Mouse (Mus musculus): ENCODE data around the gene Cdr2.
"Not testable (repeated sequence)": the region's sequence is repeated elsewhere in the genome, so short reads cannot be mapped to it uniquely, and the experiment has no call there.

Gene Cdr2

DNA sequence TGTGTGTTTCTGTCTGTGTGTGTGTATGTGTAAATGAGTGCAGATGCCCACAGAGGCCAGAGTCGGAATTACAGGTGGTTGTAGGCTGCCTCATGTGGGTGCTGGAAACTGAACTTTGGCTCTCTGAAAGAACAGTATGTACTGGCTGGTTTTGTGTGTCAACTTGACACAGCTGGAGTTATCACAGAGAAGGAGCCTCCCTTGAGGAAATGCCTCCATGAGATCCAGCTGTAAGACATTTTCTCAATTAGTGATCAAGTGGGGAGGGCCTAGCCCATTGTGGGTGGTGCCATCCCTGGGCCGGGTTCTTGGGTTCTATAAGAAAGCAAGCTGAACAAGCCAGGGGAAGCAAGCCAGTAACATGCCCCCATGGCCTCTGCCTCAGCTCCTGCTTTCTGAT lies 9.6 kb downstream of the Cdr2 start:
- DNase-seq (ENCODE audit: low read depth, low spot score) = not testable (repeated sequence)

DNA sequence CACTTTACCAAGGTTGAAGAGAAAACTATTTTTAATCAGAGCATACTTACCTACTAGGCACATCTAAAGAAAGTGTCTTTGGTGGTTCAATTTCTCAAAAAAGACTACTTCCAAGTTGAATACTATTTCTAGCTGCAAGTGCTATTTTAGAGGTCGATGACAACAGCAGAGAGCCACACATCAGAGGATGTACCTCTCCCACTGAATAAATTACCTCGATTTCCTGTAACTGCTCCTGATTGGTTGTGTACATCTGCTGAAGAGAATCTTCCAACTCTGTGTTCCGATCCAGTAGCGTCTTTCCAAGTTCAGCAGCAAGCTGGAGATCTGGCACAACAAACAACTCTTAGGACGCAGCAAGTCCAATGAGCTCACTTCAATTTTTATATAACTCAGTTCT lies 12.0 kb downstream of the Cdr2 start:
- DNase-seq (ENCODE audit: low read depth, low spot score) = no peak

DNA sequence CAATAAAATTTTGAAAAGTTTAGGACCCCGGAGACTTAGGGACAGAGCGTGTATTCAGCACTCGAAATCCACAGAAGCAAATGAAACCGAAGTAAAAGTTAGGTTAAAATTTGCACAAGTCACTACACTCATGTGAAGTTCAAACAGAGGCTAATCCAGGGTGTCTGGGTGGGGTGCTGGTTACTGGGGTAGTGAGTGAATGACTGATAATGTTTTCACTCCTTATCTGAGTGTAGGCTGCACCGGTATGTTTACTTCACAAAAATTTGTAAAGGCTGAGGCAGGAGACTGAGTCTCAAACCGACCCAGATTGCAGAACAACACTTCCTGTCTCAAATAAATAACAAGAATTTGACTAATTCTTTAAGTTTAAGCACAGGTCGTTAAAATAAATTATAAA lies 12.9 kb downstream of the Cdr2 start:
- no peak for DNase-seq (ENCODE audit: low read depth, low spot score)

DNA sequence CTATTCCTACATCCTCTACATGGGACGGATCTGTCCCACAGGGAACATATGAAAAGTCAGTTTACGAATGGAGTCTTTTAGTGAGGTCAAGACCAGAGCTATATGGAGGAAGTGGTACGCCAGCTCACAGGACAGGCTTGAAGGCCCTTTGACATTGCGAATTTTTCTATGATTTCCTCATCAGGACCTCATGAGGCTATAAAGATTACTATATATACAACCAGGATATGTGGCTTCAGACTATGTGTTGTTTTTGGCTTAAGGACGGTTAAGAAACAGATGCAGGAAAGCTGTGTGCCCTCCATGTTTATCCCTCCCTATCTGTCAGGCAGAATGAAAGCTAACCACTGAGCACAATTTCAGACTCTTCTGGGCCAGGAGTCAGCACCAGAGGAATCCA lies 19.0 kb downstream of the Cdr2 start:
- DNase-seq (ENCODE audit: low read depth, low spot score) = no peak

DNA sequence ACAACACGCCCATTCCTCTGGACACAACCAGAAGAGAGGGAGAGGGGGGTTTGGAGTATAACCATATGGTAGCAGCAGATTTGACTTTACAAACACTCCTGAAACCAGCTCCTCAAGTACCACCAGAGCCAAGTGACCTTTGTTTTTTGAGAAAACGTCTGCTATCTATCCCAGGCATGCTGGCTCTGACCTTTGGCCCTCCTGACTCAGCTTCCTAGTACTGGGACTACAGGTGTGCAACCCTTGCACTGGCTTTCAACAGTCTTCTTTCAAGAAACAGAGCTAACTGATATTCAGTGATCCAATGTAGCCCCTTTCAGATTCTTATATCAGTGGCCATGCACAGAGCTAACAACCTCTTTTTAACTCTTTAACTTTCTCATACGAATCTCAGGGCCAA lies 20.2 kb downstream of the Cdr2 start:
- DNase-seq (ENCODE audit: low read depth, low spot score) = no peak

DNA sequence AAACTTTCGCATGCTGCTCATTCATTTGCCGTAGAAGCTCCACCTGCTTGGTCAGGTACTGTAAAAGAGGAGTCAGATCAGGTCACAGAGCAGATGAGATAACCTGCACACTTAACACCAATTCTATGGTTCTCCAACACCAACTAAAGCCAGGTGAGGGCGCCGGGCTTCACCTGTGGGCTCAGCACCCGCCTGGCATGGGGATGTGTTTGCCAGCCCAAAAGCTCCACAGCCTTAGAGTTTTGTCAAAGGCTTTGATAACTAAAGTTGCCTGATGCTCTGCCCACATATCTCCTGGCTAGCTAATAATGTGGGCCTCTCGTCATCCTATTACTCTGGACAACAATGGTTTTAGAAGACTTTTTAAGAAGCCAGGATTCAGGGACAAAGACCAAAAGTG lies 21.5 kb downstream of the Cdr2 start:
- no peak for DNase-seq (ENCODE audit: low read depth, low spot score)

DNA sequence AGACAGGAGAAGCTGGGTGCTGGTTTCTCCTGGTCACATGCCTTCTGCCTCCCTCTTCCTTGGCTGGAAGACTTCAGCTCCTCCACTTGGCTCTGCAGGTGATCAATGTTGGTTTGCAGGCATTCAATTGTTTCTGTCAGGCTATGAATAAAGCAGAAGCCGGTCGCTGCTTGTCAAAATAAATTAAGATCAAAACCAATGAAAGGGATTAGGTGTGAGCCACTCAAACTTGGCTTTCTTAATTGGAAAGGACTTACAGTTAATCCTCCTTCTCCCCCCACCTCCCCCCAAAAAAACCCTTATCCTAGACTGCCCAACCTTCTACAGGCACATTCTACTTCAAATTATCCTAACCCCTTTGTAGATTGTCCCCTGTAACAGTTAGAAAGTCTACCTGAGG lies 22.0 kb downstream of the Cdr2 start:
- no peak for DNase-seq (ENCODE audit: low read depth, low spot score)

DNA sequence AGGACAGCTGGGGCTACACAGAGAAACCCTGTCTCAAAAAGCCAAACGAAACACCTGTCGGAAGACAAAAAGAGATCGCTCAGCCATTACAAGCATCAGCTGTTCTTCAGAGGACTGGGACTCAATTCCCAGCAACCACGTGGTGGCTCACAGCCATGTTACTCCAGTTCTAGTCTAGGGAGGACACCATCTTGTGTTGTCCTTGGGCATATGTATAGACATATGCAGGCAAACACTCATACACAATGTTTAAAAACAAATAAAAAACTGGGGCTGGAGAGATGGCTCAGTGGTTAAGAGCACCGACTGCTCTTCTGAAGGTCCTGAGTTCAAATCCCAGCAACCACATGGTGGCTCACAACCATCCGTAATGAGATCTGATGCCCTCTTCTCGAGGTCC lies 28.5 kb downstream of the Cdr2 start:
- peak; percentile 28 for DNase-seq (ENCODE audit: low read depth, low spot score)

DNA sequence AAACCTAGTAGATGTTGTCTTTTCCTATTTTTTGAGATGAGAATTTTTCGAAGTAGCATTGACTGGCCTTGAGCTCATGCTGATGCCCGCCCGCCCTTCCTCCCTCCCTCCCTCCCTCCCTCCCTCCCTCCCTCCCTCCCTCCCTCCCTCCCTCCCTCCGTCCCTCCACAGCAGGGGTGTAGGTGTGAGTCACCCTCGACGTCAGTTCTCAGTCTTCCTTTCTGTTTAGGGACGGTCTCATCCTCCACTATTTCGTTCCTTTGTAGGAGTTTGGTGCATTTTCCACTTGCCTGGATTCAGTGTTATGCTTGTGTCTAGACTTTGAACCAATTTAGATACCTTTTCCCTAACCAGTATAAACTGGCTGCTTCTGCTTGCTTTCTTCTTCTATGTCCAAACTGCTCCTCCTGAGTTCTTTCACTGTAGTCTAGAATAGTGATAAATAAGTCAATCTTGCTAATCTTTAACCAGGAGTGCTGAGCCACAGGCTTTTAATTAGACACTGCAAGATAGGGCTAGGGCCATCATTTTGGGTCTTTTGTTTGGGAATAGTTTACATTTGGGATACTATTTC lies 38.1 kb downstream of the Cdr2 start:
- DNase-seq (ENCODE audit: low read depth, low spot score) = no peak

DNA sequence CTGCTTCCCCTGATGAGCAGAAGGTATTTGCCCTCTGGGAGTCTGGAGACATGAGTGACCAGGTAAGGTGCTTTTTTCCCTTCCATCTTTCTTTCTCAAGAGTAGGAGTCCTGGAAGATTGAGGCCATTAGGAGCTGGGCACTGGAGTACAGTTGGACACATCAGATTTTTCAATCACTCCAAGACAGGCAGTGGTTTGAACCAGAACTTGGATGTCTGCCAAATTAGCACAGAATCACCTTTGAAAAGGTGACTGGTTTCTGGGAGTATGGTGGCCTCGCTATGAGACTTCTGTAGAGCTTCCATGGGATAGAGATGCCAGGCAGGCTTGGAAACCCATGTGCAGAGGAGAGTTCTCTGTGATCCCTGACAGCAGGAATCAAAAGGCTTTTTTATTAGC lies 39.6 kb downstream of the Cdr2 start:
- no peak for DNase-seq (ENCODE audit: low read depth, low spot score)

DNA sequence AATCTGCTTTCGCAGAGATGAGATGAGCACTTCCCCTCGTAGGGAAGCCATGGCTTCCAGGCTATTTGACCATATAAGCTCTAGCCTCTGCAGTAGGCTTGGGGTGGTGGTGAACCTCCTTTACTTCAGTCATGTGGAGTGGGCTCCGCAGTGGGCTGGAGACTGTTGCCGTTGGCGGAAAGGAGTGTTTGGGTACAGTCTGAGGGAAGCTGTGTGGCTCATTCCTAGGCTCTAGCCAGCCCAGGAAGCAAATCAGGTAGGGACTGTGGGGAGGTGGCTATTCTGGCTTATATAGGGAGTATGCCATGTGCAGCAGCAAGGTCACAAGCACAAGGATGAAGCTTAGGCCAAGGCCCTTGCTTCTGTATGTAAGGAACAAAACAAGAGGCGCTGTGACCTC lies 40.9 kb downstream of the Cdr2 start:
- DNase-seq (ENCODE audit: low read depth, low spot score) = no peak

DNA sequence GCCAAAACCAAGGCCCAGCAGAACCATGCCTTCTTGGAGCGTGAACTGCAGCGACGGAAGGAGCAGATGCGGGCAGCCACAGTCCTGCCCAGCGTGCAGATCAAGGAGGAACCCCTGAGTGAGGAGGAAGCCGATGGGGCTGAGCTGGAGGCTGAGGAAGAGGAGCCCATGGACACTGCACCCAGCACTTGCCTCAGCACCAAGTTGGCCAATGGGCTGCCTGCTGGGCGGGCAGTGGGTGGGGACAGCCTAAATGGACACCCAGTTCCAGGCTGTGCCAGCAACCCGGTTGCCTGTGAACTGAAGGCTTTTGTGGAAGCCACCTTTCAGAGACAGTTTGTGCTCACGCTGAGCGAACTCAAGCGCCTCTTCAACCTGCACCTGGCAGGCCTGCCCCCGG lies 41.8 kb downstream of the Cdr2 start:
- DNase-seq (ENCODE audit: low read depth, low spot score) = peak; percentile 36

DNA sequence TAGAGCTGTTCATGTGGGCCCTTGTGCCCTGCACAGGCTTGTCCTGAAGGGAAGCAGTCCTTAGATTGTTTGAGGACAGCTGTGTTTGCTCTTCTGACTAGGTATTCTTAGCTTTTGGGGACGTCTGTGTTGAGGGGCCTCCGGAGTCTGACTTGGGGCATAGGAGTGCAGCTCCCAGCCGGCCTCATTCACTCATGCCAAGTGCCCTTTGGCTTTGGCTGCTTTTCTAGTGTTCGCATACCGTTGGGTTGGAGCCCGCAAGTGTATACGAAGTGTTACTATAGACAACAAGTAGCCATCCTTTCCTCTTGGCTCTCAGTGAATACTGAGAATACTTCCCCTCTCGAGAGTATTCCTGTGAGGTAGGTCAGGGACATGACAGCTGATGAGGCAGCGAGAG lies 43.9 kb downstream of the Cdr2 start:
- DNase-seq (ENCODE audit: low read depth, low spot score) = no peak

DNA sequence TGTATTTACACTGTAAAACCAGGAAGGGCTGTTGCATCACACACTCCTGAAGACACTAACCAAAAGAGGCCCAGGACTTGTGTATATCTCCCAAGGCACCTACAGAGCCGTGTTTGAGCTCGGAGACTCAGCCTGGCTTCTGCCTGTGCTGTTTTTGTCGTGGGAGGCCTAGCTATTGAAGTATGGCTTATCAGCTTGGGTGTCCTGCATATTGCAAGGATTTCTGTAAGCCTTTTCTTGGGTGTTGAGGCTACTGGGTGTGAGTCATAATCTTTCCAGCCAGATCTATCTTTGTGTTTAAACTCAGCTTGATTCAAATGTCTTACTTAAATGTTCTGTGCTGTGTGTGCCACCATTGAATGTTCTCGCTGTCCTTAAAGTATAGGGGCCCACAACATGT lies 45.6 kb downstream of the Cdr2 start:
- no peak for DNase-seq (ENCODE audit: low read depth, low spot score)

DNA sequence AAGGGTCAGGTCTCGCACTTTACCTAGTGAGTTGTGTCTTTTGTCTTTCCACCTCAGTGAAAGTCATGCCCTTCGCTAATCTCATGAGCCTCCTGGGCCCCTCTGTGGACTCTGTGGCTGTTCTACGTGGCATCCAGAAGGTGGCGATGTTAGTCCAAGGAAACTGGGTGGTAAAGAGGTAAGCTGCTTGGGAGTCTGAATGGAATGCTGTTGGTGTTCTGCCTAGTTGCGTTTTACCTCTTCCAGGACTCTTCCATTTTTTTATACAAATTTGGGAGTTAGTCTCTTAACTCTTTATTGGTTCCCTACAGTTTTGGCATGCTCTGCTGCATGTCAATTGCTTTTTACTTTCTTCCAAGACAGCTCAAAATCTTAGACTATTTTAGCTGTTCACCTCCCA lies 47.4 kb downstream of the Cdr2 start:
- DNase-seq (ENCODE audit: low read depth, low spot score) = peak; percentile 84

DNA sequence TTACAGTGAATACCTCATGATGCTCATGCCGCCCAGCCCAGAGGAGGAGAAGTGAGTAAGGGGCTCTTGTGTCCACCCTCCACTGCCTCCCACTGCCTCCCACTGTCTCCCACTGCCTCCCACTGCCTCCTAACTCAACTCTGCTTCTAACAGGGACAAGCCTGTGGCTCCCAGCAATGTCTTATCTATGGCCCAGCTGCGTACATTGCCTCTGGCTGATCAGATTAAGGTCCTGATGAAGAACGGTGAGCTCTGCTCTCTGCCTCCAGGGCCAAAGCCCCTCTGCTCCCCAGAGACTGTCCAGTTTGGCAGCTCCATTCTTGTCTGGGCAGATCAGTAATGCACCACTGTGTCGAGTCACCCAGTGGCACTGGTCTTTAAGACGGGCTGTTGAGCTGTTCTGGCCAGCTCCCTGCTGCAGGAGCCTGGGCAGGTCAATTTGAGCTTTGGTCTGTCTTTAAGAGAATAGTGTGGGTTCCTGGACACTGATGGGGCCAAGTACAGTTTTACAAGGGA lies 48.4 kb downstream of the Cdr2 start:
- no peak for DNase-seq (ENCODE audit: low read depth, low spot score)

DNA sequence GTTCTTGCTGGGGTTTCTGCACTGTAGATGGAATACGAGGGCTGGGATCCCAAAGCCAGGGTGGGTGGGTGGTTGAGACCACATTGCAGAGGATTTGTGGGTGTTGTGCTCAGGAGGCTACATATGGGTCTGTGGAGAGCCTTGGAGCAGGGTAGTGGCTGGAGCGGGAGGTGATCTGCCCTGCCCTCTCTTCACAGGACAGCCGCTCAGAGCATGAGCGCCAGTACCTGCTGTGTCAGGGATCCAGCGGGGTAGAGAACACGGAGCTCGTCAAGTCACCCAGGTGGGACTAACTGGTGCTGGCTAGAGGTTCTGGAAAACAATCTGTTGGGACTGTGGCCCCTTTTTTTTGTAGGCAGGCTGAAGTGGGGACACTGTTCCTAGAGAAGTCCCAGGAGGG lies 49.0 kb downstream of the Cdr2 start:
- DNase-seq (ENCODE audit: low read depth, low spot score) = no peak

DNA sequence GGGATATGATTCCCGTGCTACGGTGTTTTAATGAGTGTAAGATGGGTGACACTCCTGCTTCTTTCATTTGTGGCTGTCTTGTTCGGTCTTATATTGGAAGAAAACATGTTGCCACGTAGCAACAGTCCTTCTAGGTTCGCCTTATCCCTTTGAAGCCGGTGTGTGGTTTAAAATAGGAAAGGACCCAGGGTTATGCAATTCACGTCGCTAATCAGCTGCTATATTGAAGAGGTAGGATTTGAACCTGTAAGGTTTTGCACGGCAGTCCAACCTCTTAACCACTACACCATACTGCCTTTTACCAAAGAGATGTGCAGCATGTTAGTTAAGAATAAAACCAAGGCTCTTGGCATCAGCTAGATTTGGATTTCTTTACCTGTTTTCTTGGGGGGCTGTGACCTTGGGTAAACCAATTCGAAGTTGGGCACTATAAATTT lies 63.6 kb downstream of the Cdr2 start:
- peak; percentile 72 for DNase-seq (ENCODE audit: low read depth, low spot score)

DNA sequence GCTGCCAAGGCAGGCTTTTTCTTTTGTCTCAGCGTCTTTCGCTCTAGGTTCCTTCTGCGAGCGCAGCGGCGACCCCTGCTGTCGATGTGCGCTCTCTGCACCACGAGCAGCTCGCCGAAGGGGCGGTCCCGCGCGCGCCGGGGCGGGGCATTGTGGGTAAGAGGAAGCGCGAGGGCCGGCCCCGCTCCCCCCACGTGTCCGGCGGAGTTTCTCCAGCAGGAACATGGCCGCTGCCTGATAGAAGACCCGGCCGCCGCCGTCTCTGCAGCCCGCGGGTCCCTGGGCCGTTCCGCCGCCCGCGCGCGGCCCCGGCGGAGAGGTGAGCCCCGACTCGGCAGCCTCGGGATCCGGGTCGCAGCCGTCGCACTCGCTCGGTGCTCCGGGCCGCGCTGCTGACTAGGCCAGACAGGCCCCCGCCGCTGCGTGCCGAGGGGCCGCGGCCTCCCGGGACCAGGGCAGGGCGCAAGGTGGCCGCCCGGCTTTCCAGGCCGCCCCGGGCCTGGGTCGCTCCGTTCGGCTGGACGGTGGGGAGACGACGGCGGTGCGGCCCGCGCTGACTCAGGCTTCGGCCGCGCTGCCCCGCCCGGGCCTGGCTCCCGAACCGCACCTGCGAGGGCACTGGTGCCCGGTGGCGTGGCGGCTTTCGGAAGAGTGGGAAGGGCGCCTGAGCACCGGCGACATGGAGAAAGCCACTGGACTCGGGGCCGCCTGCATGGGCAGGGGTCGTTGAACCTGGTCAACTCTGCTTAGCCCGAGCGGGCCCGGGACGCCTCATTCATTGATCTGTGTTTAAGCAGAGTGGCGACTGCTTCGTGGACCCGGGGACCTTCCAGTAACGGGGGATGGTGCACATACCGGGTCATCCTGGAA lies 64.3 kb downstream of the Cdr2 start, which contains the start of gene Polr3e:
Gene Polr3e (plus strand): TSS at position 153 of the 870 bp plus-strand sequence.
- DNase-seq (ENCODE audit: low read depth, low spot score) = peak; percentile 98

DNA sequence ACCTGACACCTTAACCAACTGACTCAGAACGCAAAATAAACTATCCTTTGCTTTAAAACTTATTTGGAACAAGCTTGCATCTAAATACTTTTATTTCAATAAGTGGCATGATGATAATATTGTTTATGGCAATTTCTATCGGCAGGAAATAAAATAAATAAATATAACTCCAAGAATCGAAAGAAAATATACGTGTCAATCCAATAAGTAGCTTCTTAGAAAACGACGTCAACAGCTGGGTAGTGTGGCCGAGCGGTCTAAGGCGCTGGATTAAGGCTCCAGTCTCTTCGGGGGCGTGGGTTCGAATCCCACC lies 64.9 kb downstream of the Cdr2 start:
- no peak for DNase-seq (ENCODE audit: low read depth, low spot score)

DNA sequence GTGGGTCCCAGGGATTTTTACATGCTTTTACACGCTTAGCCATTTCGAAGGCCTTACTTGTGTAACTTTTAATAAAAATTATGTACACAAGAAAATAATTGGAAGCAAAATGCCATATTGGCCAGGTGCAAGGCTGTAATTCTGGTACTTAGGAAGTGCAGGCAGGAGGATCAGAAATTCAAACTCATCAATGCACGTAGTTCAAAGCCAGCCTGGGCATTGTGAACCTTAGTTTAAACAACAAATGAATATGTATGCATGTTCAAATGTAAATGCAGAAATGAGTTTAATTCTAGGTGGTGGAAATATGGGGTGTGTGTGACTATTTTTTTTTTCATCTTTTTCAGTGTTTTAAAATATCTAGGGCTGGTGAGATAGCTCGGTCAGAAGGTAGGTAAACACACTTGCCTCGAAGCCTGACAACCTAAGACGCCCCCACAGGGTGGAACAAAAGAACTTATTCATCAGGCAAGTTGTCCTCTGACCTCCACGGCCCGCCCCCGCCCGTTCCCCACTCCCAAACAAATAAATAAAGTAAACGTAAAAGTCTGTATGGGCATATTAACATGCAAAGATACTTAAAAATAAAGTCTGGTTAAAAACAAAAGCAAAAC lies 65.7 kb downstream of the Cdr2 start:
- DNase-seq (ENCODE audit: low read depth, low spot score) = no peak

DNA sequence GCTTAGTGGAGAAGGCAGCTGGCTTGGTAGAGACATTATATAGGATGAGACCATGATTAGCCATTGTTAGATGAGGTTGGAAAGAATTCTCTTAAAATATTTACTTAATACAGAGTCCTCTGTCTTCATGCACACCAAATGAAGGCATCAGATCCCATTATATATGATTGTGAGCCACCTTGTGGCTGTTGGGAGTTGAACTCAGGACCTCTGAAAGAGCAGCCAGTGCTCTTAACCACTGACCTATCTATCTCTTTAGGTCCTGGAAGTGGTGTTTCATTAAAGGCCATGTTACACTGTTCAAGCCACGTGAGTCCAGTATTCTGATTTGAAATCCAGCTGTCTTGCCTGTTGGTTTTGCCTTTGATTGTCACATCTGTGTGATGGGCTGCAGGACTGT lies 68.8 kb downstream of the Cdr2 start:
- no peak for DNase-seq (ENCODE audit: low read depth, low spot score)

DNA sequence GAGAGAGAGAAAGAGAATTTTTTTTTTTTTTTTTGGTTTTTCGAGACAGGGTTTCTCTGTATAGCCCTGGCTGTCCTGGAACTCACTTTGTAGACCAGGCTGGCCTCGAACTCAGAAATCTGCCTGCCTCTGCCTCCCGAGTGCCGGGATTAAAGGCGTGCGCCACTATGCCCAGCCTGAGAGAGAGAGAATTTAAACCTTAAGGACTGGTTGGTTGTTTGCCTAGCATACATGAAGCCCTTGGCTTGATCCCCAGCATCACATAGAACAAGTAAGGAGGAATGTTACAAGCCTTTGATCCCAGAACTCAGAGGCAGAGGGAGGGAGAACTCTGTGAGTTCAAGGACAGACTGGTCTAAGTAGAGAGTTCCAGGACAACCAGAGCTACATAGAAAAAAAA lies 70.8 kb downstream of the Cdr2 start:
- DNase-seq (ENCODE audit: low read depth, low spot score) = peak; percentile 27
